Comparison of ENCODE assay signal across 8 mouse cellular contexts in the genomic region with DNA sequence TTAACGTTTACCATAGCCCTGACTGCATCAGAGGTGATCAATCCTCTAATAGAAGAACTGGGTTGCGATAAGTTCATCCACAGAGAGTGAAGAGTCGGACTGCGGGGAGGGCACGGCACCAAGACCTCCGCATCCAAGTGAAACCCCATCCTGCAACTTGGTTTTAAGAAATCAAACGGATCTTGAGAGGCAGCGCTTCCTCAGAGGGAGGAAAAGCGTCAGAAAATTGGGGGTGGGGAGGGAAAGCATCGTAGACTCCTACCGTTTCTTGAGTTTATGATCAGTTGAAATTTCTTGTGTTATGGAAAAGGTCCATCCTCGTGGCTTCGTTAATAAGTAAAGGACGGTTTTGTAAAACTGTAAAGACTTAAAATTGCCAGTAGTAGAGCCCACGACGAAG. TPM values are rescaled to one million over a fixed set of nuclear protein-coding genes. Genes with fewer than 3 reads are reported as not detected.
DNase-seq lines count a peak whose midpoint lies in the region; ATAC-seq and TF ChIP-seq lines count a peak whose summit lies in the region.

No protein-coding gene starts in this region.

- H3K4me1 ChIP-seq in heart, embryonic 11.5 days (ENCODE audit: control insufficient read depth, insufficient read depth, low read length) = peaks cover 5% of the 10 kb centered on the region; the same call in 1 of the 2 replicates
- peaks cover 4% of the 10 kb centered on the region; the same call in 1 of the 2 replicates for H3K4me1 ChIP-seq in thymus, adult 2 months (replicated peaks; ENCODE audit: control insufficient read depth, insufficient read depth, low read length)
- peaks cover 9% of the 10 kb centered on the region for H3K4me1 ChIP-seq in liver, embryonic 12.5 days

- H3K4me3 ChIP-seq in heart, embryonic 11.5 days (ENCODE audit: low read depth, low read length) = peak overlapping the region; percentile 89
- peak overlapping the region; percentile 30 for H3K4me3 ChIP-seq in thymus, adult 2 months (ENCODE audit: control insufficient read depth, insufficient read depth, low read length)
- peak overlapping the region; percentile 69 for H3K4me3 ChIP-seq in liver, embryonic 12.5 days

- peak overlapping the region; percentile 83 for H3K4me2 ChIP-seq in heart, embryonic 11.5 days
- H3K4me2 ChIP-seq in liver, embryonic 12.5 days = peak overlapping the region; percentile 83

- TF ChIP-seq CTCF in thymus, adult 2 months (IDR thresholded peaks at IDR 0.05; ENCODE audit: borderline replicate concordance, control insufficient read depth, extremely low read depth, insufficient read depth, low read length, poor library complexity) = no peak

- 0 out of 2 replicates have a peak overlapping the region, but pooled peaks have one; percentile 78 for H3K27ac ChIP-seq in heart, embryonic 11.5 days (ENCODE audit: low read depth, low read length)
- H3K27ac ChIP-seq in thymus, adult 2 months (ENCODE audit: control insufficient read depth, insufficient read depth, low read length) = no peak overlapping the region
- peak overlapping the region; percentile 62; the same call in 1 of the 2 replicates for H3K27ac ChIP-seq in liver, embryonic 12.5 days

- no peaks in the 10 kb centered on the region for H3K36me3 ChIP-seq in heart, embryonic 11.5 days (ENCODE audit: control insufficient read depth, insufficient read depth, low read length)
- no peaks in the 10 kb centered on the region for H3K36me3 ChIP-seq in thymus, adult 2 months (ENCODE audit: control insufficient read depth, insufficient read depth, low read length)
- H3K36me3 ChIP-seq in liver, embryonic 12.5 days = peaks cover 9% of the 10 kb centered on the region; the same call in 1 of the 2 replicates

- no peaks in the 10 kb centered on the region for H3K9me3 ChIP-seq in heart, embryonic 11.5 days (replicated peaks; ENCODE audit: control insufficient read depth, low read length)
- H3K9me3 ChIP-seq in liver, embryonic 12.5 days (replicated peaks) = no peaks in the 10 kb centered on the region

- peak overlapping the region; percentile 88 for H3K9ac ChIP-seq in heart, embryonic 11.5 days (ENCODE audit: low read depth, low read length)
- H3K9ac ChIP-seq in liver, embryonic 12.5 days = peak overlapping the region; percentile 72

- DNase-seq in heart, postnatal 10 days = no peak
- no peak for DNase-seq in thymus, adult 2 months
- no peak for DNase-seq in thymus, postnatal 25 days
- DNase-seq in adrenal gland, adult 8-10 months = no peak
- no peak for DNase-seq in layer of hippocampus, adult 9-11 months
- no peak for DNase-seq in thymus, postnatal 0 days (ENCODE audit: low spot score)

- 30% methylated on average over 16 of the region's 16 CpGs for WGBS in heart, embryonic 11.5 days (ENCODE audit: insufficient replicate concordance)
- 55% methylated on average over 16 of the region's 16 CpGs for WGBS in thymus, adult 2 months
- WGBS in liver, embryonic 12.5 days (ENCODE audit: insufficient replicate concordance) = 25% methylated on average over 16 of the region's 16 CpGs

- no peaks in the 10 kb centered on the region for H3K27me3 ChIP-seq in heart, embryonic 11.5 days (ENCODE audit: control insufficient read depth, insufficient read depth, low read length)
- no peaks in the 10 kb centered on the region for H3K27me3 ChIP-seq in thymus, adult 2 months (ENCODE audit: control insufficient read depth, insufficient read depth, low read length)
- peaks cover 39% of the 10 kb centered on the region for H3K27me3 ChIP-seq in liver, embryonic 12.5 days (replicated peaks)

- intact Hi-C loops in heart, postnatal 10 days (cut with DNase I) = no loop called here

- no peak for ATAC-seq in heart, embryonic 11.5 days (replicated peaks; ENCODE audit: insufficient number of reproducible peaks, low FRiP score, low TSS enrichment)
- ATAC-seq in liver, embryonic 12.5 days = no peak

- no peak for TF ChIP-seq POLR2A in thymus, adult 2 months (IDR thresholded peaks at IDR 0.05; ENCODE audit: control insufficient read depth, extremely low read depth, insufficient read depth, low read length, poor library complexity)

RNA-seq across cellular contexts. Expression of a gene that starts 0.9 kb away (rescaled TPM):
- polyA plus RNA-seq in heart, embryonic 11.5 days (2014; fragmentation: Nextera tagmentation; extraction: Ambion mirVana) = 5.4 TPM in 2 replicates
- total RNA-seq in heart, postnatal 10 days (2021) = 10 to 100 TPM; 17.1 to 17.2 TPM
- polyA plus RNA-seq in thymus, adult 2 months (2012; rRNA removed) = 4.6 and 5.8 TPM in 2 replicates
- polyA plus RNA-seq in liver, embryonic 12.5 days (2016; fragmentation: Nextera tagmentation; extraction: Ambion mirVana) = 4.6 and 5.4 TPM in 2 replicates
- 10 to 100 TPM; 22.6 to 28.2 (median 24.6) TPM for total RNA-seq in adrenal gland, adult 8-10 months (2022)
- 3.6 TPM in 2 replicates for polyA plus RNA-seq in thymus, postnatal 0 days (2015; fragmentation: Nextera tagmentation; extraction: Ambion mirVana)

RNA-seq across cellular contexts. Expression of a gene that starts 9.0 kb away (rescaled TPM):
- 6.3 and 8.1 TPM in 2 replicates for polyA plus RNA-seq in heart, embryonic 11.5 days (2014; fragmentation: Nextera tagmentation; extraction: Ambion mirVana)
- 10 to 100 TPM; 10.9 to 11.1 TPM for total RNA-seq in heart, postnatal 10 days (2021)
- polyA plus RNA-seq in thymus, adult 2 months (2012; rRNA removed) = 8.7 and 11.8 TPM in 2 replicates
- polyA plus RNA-seq in liver, embryonic 12.5 days (2016; fragmentation: Nextera tagmentation; extraction: Ambion mirVana) = 3.6 and 3.7 TPM in 2 replicates
- 10 to 100 TPM; 17.2 to 19.9 (median 18.7) TPM for total RNA-seq in adrenal gland, adult 8-10 months (2022)
- 7.5 and 8.5 TPM in 2 replicates for polyA plus RNA-seq in thymus, postnatal 0 days (2015; fragmentation: Nextera tagmentation; extraction: Ambion mirVana)

RNA-seq across cellular contexts. Expression of a gene that starts 22.4 kb away (rescaled TPM):
- not detected in 2 replicates for polyA plus RNA-seq in heart, embryonic 11.5 days (2014; fragmentation: Nextera tagmentation; extraction: Ambion mirVana)
- total RNA-seq in heart, postnatal 10 days (2021) = not detected
- 0.24 TPM in 1 of 2 replicates, not detected in the other for polyA plus RNA-seq in thymus, adult 2 months (2012; rRNA removed)
- not detected in 2 replicates for polyA plus RNA-seq in liver, embryonic 12.5 days (2016; fragmentation: Nextera tagmentation; extraction: Ambion mirVana)
- under 1 TPM in 1 of 4 experiments, not detected in 3; 0.28 TPM for total RNA-seq in adrenal gland, adult 8-10 months (2022)
- not detected in 2 replicates for polyA plus RNA-seq in thymus, postnatal 0 days (2015; fragmentation: Nextera tagmentation; extraction: Ambion mirVana)

RNA-seq across cellular contexts. Expression of a gene that starts 33.5 kb away (rescaled TPM):
- 0.24 and 0.43 TPM in 2 replicates for polyA plus RNA-seq in heart, embryonic 11.5 days (2014; fragmentation: Nextera tagmentation; extraction: Ambion mirVana)
- not detected for total RNA-seq in heart, postnatal 10 days (2021)
- polyA plus RNA-seq in thymus, adult 2 months (2012; rRNA removed) = 1.1 and 1.3 TPM in 2 replicates
- 0.10 and 0.31 TPM in 2 replicates for polyA plus RNA-seq in liver, embryonic 12.5 days (2016; fragmentation: Nextera tagmentation; extraction: Ambion mirVana)
- under 1 TPM; 0.14 to 0.62 (median 0.40) TPM for total RNA-seq in adrenal gland, adult 8-10 months (2022)
- 0.33 and 0.51 TPM in 2 replicates for polyA plus RNA-seq in thymus, postnatal 0 days (2015; fragmentation: Nextera tagmentation; extraction: Ambion mirVana)

RNA-seq across cellular contexts. Expression of a gene that starts 43.3 kb away (rescaled TPM):
- 139 and 141 TPM in 2 replicates for polyA plus RNA-seq in heart, embryonic 11.5 days (2014; fragmentation: Nextera tagmentation; extraction: Ambion mirVana)
- total RNA-seq in heart, postnatal 10 days (2021) = 10 to 100 TPM; 54.8 to 58.8 TPM
- polyA plus RNA-seq in thymus, adult 2 months (2012; rRNA removed) = 100 and 102 TPM in 2 replicates
- 137 and 146 TPM in 2 replicates for polyA plus RNA-seq in liver, embryonic 12.5 days (2016; fragmentation: Nextera tagmentation; extraction: Ambion mirVana)
- 10 to 100 TPM; 68.5 to 83.7 (median 71.2) TPM for total RNA-seq in adrenal gland, adult 8-10 months (2022)
- 116 and 125 TPM in 2 replicates for polyA plus RNA-seq in thymus, postnatal 0 days (2015; fragmentation: Nextera tagmentation; extraction: Ambion mirVana)

Comparison
In these comparisons a context has a peak if more than half of its experiments do, and no peak if none do; other contexts are left out.
1. H3K4me3 ChIP-seq: peak in every context shown above with its lines; median percentile 89 in heart, embryonic 11.5 days; 69 in liver, embryonic 12.5 days; 30 in thymus, adult 2 months.